Mouse (Mus musculus) CH12.LX (cell line): ENCODE measurements around the gene Map7d1. TPM values are rescaled to one million over a fixed set of nuclear protein-coding genes. Genes with fewer than 3 reads are reported as not detected.

Experiments
- DNase-seq: peaks from one replicate; pipeline ENCODE4 v3.0.0-alpha.2; 2013; ENCODE audit errors: extremely low read depth
- H3K27ac ChIP-seq: 2 replicates; pipeline ENCODE4 v1.5.1; 2012; ENCODE audit warnings: low read depth, mild to moderate bottlenecking, control low read depth, moderate library complexity; ENCODE audit not compliant: insufficient read depth
- H3K27me3 ChIP-seq: replicated peaks from 2 replicates; pipeline ENCODE3; 2012; ENCODE audit warnings: inconsistent platforms
- H3K36me3 ChIP-seq, 2 experiments: replicated peaks in 1 of 2; 2 replicates each; pipeline versions ENCODE3 to v1.6.1; 2012; ENCODE audit warnings: inconsistent platforms in 1 of 2, low read length in 1 of 2, mild to moderate bottlenecking in 1 of 2, mixed read lengths in 1 of 2, moderate library complexity in 1 of 2; ENCODE audit not compliant: control insufficient read depth in 1 of 2, insufficient read depth in 1 of 2
- H3K4me1 ChIP-seq, 2 experiments: 2 replicates each; pipeline ENCODE4 v1.6.1; 2012; ENCODE audit warnings: inconsistent platforms in 1 of 2, moderate library complexity in 1 of 2; ENCODE audit not compliant: insufficient read depth in 2 of 2, control insufficient read depth in 1 of 2
- H3K4me2 ChIP-seq: 2 replicates; pipeline ENCODE4 v1.6.1; 2012; ENCODE audit warnings: low read depth, mild to moderate bottlenecking, control low read depth; ENCODE audit not compliant: poor library complexity, insufficient read depth, severe bottlenecking
- H3K4me3 ChIP-seq, 3 experiments: fragments of 150-350 bp in 1 of 3; sonication (generic) in 1 of 3; replicated peaks in 1 of 3; 2 replicates each; pipeline versions ENCODE3 to v1.5.1; 2011 to 2012; ENCODE audit warnings: low read depth in 2 of 3, low read length in 2 of 3, mild to moderate bottlenecking in 2 of 3, moderate library complexity in 2 of 3, control low read depth in 1 of 3, improper control_type of control experiment in 1 of 3, inconsistent platforms in 1 of 3, mixed read lengths in 1 of 3; ENCODE audit not compliant: poor library complexity in 1 of 3
- H3K79me2 ChIP-seq: replicated peaks from 2 replicates; pipeline ENCODE4 v1.6.1; 2012; ENCODE audit warnings: mild to moderate bottlenecking, moderate library complexity; ENCODE audit not compliant: control insufficient read depth, poor library complexity, insufficient read depth, severe bottlenecking; ENCODE audit errors: extremely low read depth
- H3K9ac ChIP-seq: 2 replicates; pipeline ENCODE4 v1.6.1; 2012; ENCODE audit warnings: low read depth, mild to moderate bottlenecking, control low read depth, moderate library complexity; ENCODE audit not compliant: insufficient read depth
- H3K9me3 ChIP-seq: replicated peaks from 2 replicates; pipeline ENCODE3; 2012; ENCODE audit warnings: low read length, inconsistent platforms, mixed read lengths
- CHD1 ChIP-seq: IDR thresholded peaks from 2 replicates; pipeline ENCODE4 v1.6.1; 2012; ENCODE audit warnings: low read depth, low read length, improper control_type of control experiment, inconsistent platforms
- CTCF ChIP-seq, 2 experiments: IDR thresholded peaks in 1 of 2; conservative IDR thresholded peaks in 1 of 2; 2 replicates each; pipeline ENCODE4 v1.5.1; 2011 to 2012; ENCODE audit warnings: low read depth in 2 of 2, low read length in 2 of 2, improper control_type of control experiment in 1 of 2, inconsistent platforms in 1 of 2, mild to moderate bottlenecking in 1 of 2, moderate library complexity in 1 of 2
- E2F4 ChIP-seq: IDR thresholded peaks from 2 replicates; pipeline ENCODE4 v1.6.1; 2011; ENCODE audit warnings: low read depth, low read length, improper control_type of control experiment; ENCODE audit not compliant: insufficient replicate concordance
- EP300 ChIP-seq: IDR thresholded peaks from 2 replicates; pipeline ENCODE4 v1.6.1; 2011; ENCODE audit warnings: low read length, improper control_type of control experiment
- ETS1 ChIP-seq: conservative IDR thresholded peaks from 2 replicates; pipeline ENCODE4 v1.6.1; 2012; ENCODE audit warnings: low read depth, mild to moderate bottlenecking, inconsistent platforms, low read length, improper control_type of control experiment, moderate library complexity
- IRF4 ChIP-seq: IDR thresholded peaks from 2 replicates; pipeline ENCODE4 v1.6.1; 2014; ENCODE audit warnings: low read depth, mild to moderate bottlenecking, inconsistent platforms, low read length, improper control_type of control experiment
- MAFK ChIP-seq: IDR thresholded peaks from 2 replicates; pipeline ENCODE4 v1.6.1; 2011; ENCODE audit warnings: low read length, improper control_type of control experiment; ENCODE audit not compliant: insufficient replicate concordance
- MAX ChIP-seq: IDR thresholded peaks from 2 replicates; pipeline ENCODE4 v1.6.1; 2011; ENCODE audit warnings: low read length, improper control_type of control experiment
- MEF2A ChIP-seq: IDR thresholded peaks from 2 replicates; pipeline ENCODE4 v1.6.1; 2014; ENCODE audit warnings: low read depth, mild to moderate bottlenecking, inconsistent platforms, low read length, improper control_type of control experiment, borderline replicate concordance
- MXI1 ChIP-seq: IDR thresholded peaks from 2 replicates; pipeline ENCODE4 v1.6.1; 2011; ENCODE audit warnings: mild to moderate bottlenecking, low read depth, low read length, improper control_type of control experiment
- MYC ChIP-seq: IDR thresholded peaks from 2 replicates; pipeline ENCODE4 v1.6.1; 2011; ENCODE audit warnings: low read depth, mild to moderate bottlenecking, improper control_type of control experiment, low read length
- POLR2AphosphoS2 ChIP-seq: IDR thresholded peaks from 2 replicates; pipeline ENCODE4 v1.6.1; 2011; ENCODE audit warnings: low read depth, low read length, improper control_type of control experiment
- RAD21 ChIP-seq: IDR thresholded peaks from 2 replicates; pipeline ENCODE4 v1.6.1; 2011; ENCODE audit warnings: low read depth, mild to moderate bottlenecking, low read length, improper control_type of control experiment, moderate library complexity
- RCOR1 ChIP-seq: conservative IDR thresholded peaks from 2 replicates; pipeline ENCODE4 v1.6.1; 2012; ENCODE audit warnings: low read depth, mild to moderate bottlenecking, inconsistent platforms, low read length, improper control_type of control experiment
- SMC3 ChIP-seq: IDR thresholded peaks from 2 replicates; pipeline ENCODE4 v1.6.1; 2011; ENCODE audit warnings: low read depth, low read length, improper control_type of control experiment
- TBP ChIP-seq: conservative IDR thresholded peaks from 2 replicates; pipeline ENCODE4 v1.6.1; 2011; ENCODE audit warnings: low read depth, low read length, improper control_type of control experiment
- TCF12 ChIP-seq: IDR thresholded peaks from 2 replicates; pipeline ENCODE4 v1.6.1; 2014; ENCODE audit warnings: low read depth, mild to moderate bottlenecking, inconsistent platforms, low read length, improper control_type of control experiment
- USF1 ChIP-seq: IDR thresholded peaks from 2 replicates; pipeline ENCODE4 v1.6.1; 2014; ENCODE audit warnings: low read depth, mild to moderate bottlenecking, inconsistent platforms, low read length, improper control_type of control experiment
- ZKSCAN1 ChIP-seq: IDR thresholded peaks from 2 replicates; pipeline ENCODE4 v1.6.1; 2012; ENCODE audit warnings: low read depth, inconsistent platforms, low read length, improper control_type of control experiment, borderline replicate concordance
- ZNF384 ChIP-seq: IDR thresholded peaks from 2 replicates; pipeline ENCODE4 v1.6.1; 2012; ENCODE audit warnings: low read depth, low read length, improper control_type of control experiment, inconsistent platforms
- dilution Hi-C: fragments of 300-500 bp; cut with MboI; formaldehyde crosslinking; loops from 2 replicates; pipeline ENCODE4 v1.14.3; 2020; ENCODE audit warnings: low sequenced_read_pairs; ENCODE audit not compliant: extremely low pct_unique_long_range_greater_than_20kb, extremely low pct_ligation_motif_present
- in situ Hi-C: fragments of 300-500 bp; cut with MboI; formaldehyde crosslinking; loops from 3 replicates; pipeline ENCODE4 v1.14.3; 2019; ENCODE audit warnings: low sequenced_read_pairs, low pct_ligation_motif_present, low pct_unique_long_range_greater_than_20kb, mixed read lengths
- polyA plus RNA-seq: library from polyadenylated mRNA; unstranded; fragments of >175 nt; gene quantifications from 2 replicates; pipeline ENCODE4 v1.2.1, GENCODE M21; 2012; ENCODE audit warnings: low read depth; ENCODE audit not compliant: insufficient read length
- total RNA-seq, 2 experiments: library from RNA; depleted of rRNA; stranded (reverse); fragments of 300-350 nt in 1 of 2; fragments of >200 nt in 1 of 2; gene quantifications; 2 replicates each; pipeline ENCODE4 v1.2.3; 2012 to 2014

The Map7d1 gene
- total and polyA plus RNA-seq, 3 experiments, result 12.5 to 62.2 (median 17.9) TPM

DNA sequence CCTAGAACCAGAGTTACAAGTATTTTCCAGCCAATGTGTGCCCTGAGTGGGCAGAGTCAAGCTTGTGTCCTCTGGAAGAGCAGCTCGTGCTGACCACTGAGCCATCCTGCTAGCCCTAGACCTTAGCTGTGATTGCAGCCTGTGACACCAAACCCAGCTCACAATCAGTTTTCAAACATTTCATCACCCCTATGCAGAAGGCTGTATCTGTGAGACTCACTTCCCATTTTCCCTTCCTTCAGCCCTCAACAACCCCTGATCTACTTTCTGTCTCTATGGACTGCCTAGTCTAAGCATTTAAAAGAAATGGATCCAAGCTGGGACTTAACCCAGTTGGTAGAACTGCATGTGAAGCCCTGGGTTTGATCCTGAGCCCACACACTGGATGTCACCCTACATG is 49.3 kb upstream of the Map7d1 start:
- dilution Hi-C loops, result no loop called here
- no peak overlapping the region for H3K9ac ChIP-seq
- peaks cover 8% of the 10 kb centered on the region for H3K9me3 ChIP-seq
- DNase-seq, result no peak
- H3K36me3 ChIP-seq, result no peaks in the 10 kb centered on the region
- H3K4me2 ChIP-seq, result no peak overlapping the region
- no peaks in the 10 kb centered on the region for H3K79me2 ChIP-seq
- in situ Hi-C loops, result loop anchor here (5.0 kb wide), 1 partner anchor 33 kb away; no protein-coding TSS in a partner anchor
- H3K27me3 ChIP-seq, result peaks cover 24% of the 10 kb centered on the region
- H3K27ac ChIP-seq, result no peak overlapping the region
- TF ChIP-seq MAFK, result no peak
- TF ChIP-seq USF1, result no peak
- TF ChIP-seq MEF2A, result no peak
- TF ChIP-seq TCF12, result no peak
- TF ChIP-seq POLR2AphosphoS2, result no peak
- no peak for TF ChIP-seq CHD1
- TF ChIP-seq CTCF (conservative IDR thresholded peaks at IDR 0.05 in 1 of 2, IDR thresholded peaks at IDR 0.05 in 1 of 2; ENCODE audit: low read depth in 2 of 2, low read length in 2 of 2), result no peak
- no peak for TF ChIP-seq E2F4
- TF ChIP-seq RCOR1, result no peak
- TF ChIP-seq SMC3, result no peak
- TF ChIP-seq TBP, result no peak
- TF ChIP-seq ZNF384, result no peak
- no peak for TF ChIP-seq MYC
- no peak for TF ChIP-seq EP300
- TF ChIP-seq ETS1, result no peak
- TF ChIP-seq IRF4, result no peak
- TF ChIP-seq MAX, result no peak
- TF ChIP-seq MXI1, result no peak
- TF ChIP-seq ZKSCAN1, result no peak
- H3K4me3 ChIP-seq, result no peak overlapping the region
- peaks cover 0 to 18% of the 10 kb centered on the region in 2 experiments; a peak in 3 of 4 replicates for H3K4me1 ChIP-seq

GRCm38 (mm10) chr4:126303877-126304276 is 47.7 kb upstream of the Map7d1 start:
- dilution Hi-C loops, result no loop called here

More at GRCm38 (mm10) chr4:126303877-126304276, 47.7 kb upstream of the Map7d1 start:
- H3K4me3 ChIP-seq, result no peak overlapping the region
- no peak overlapping the region for H3K9ac ChIP-seq
- H3K27me3 ChIP-seq, result peaks cover 36% of the 10 kb centered on the region
- in situ Hi-C loops, result loop anchor here (5.0 kb wide), 1 partner anchor 77 kb away; no protein-coding TSS in a partner anchor
- H3K9me3 ChIP-seq, result peaks cover 10% of the 10 kb centered on the region
- no peak overlapping the region for H3K4me2 ChIP-seq
- peaks cover 0 to 16% of the 10 kb centered on the region in 2 experiments; a peak in 3 of 4 replicates for H3K4me1 ChIP-seq
- no peak for DNase-seq
- H3K79me2 ChIP-seq, result no peaks in the 10 kb centered on the region
- 0 out of 2 replicates have a peak, but pooled peaks have one; percentile 24 for TF ChIP-seq MYC
- TF ChIP-seq SMC3, result 0 out of 2 replicates have a peak, but pooled peaks have one; percentile 21
- peak; percentile 5 for TF ChIP-seq RAD21
- TF ChIP-seq CTCF (conservative IDR thresholded peaks at IDR 0.05 in 1 of 2, IDR thresholded peaks at IDR 0.05 in 1 of 2; ENCODE audit: low read depth in 2 of 2, low read length in 2 of 2), result peak in 1 of 2 experiments; percentile 50; a peak in 2 of 4 replicates
- no peak for TF ChIP-seq TBP
- no peak for TF ChIP-seq MEF2A
- H3K27ac ChIP-seq, result no peak overlapping the region
- no peaks in the 10 kb centered on the region for H3K36me3 ChIP-seq
